Mouse (Mus musculus) kidney, embryonic 14.5 days (tissue): ENCODE data around the gene Abt1. TPM values are rescaled to one million over a fixed set of nuclear protein-coding genes. Genes with fewer than 3 reads are reported as not detected.
A peak's percentile ranks its signal among the peaks of the same experiment; 100 is the strongest.

ENCODE experiments used
- ATAC-seq: fragments of 200-750 bp; cut with Nextera tagmentation; 2 replicates; pipeline ENCODE4 v1.8.0; 2017; ENCODE audit warnings: moderate number of reproducible peaks, mild to moderate bottlenecking, moderate TSS enrichment, moderate library complexity; ENCODE audit not compliant: low FRiP score, low TSS enrichment
- H3K27ac ChIP-seq: fragments of 300-500 bp; sonication (generic); 2 replicates; pipeline ENCODE4 v1.5.1; 2014; ENCODE audit warnings: low read depth, mild to moderate bottlenecking, low read length, moderate library complexity, mixed read lengths
- H3K27me3 ChIP-seq: fragments of 300-500 bp; sonication (generic); 2 replicates; pipeline ENCODE4 v1.6.1; 2014; ENCODE audit warnings: mild to moderate bottlenecking, low read length; ENCODE audit not compliant: control insufficient read depth, insufficient read depth
- H3K36me3 ChIP-seq: fragments of 300-500 bp; sonication (generic); 2 replicates; pipeline ENCODE4 v1.6.1; 2014; ENCODE audit warnings: low read length, mixed read lengths; ENCODE audit not compliant: control insufficient read depth, insufficient read depth
- H3K4me1 ChIP-seq: fragments of 300-500 bp; sonication (generic); 2 replicates; pipeline ENCODE4 v1.6.1; 2014; ENCODE audit warnings: low read length, mixed read lengths; ENCODE audit not compliant: control insufficient read depth, insufficient read depth
- H3K4me2 ChIP-seq: fragments of 300-500 bp; sonication (generic); replicated peaks from 2 replicates; pipeline ENCODE4 v1.6.1; 2014; ENCODE audit warnings: low read depth, mild to moderate bottlenecking, low read length
- H3K4me3 ChIP-seq: fragments of 300-500 bp; sonication (generic); 2 replicates; pipeline ENCODE4 v1.5.1; 2014; ENCODE audit warnings: mild to moderate bottlenecking, low read length
- H3K9ac ChIP-seq: fragments of 300-500 bp; sonication (generic); 2 replicates; pipeline ENCODE4 v1.6.1; 2014; ENCODE audit warnings: low read depth, mild to moderate bottlenecking, low read length, moderate library complexity
- H3K9me3 ChIP-seq: fragments of 300-500 bp; sonication (generic); 2 replicates; pipeline ENCODE4 v1.6.1; 2016; ENCODE audit warnings: low read length; ENCODE audit not compliant: control insufficient read depth
- WGBS: fragments of 180-500 bp; shearing (Covaris S2); extraction: QIAGEN DNeasy Blood & Tissue Kit; methylation state at CpG from one replicate; pipeline ENCODE4 v1.1.7; 2014; 5-methylcytosine and 5-hydroxymethylcytosine counted together
- polyA plus RNA-seq: library from polyadenylated mRNA; unstranded; fragments of >200 nt; fragmentation: Nextera tagmentation; extraction: Ambion mirVana; gene quantifications from 2 replicates; pipeline ENCODE4 v1.2.1, GENCODE M21; 2014

Gene Abt1
- polyA plus RNA-seq, 1 experiment from 2014 or later, result 13.5 TPM

DNA sequence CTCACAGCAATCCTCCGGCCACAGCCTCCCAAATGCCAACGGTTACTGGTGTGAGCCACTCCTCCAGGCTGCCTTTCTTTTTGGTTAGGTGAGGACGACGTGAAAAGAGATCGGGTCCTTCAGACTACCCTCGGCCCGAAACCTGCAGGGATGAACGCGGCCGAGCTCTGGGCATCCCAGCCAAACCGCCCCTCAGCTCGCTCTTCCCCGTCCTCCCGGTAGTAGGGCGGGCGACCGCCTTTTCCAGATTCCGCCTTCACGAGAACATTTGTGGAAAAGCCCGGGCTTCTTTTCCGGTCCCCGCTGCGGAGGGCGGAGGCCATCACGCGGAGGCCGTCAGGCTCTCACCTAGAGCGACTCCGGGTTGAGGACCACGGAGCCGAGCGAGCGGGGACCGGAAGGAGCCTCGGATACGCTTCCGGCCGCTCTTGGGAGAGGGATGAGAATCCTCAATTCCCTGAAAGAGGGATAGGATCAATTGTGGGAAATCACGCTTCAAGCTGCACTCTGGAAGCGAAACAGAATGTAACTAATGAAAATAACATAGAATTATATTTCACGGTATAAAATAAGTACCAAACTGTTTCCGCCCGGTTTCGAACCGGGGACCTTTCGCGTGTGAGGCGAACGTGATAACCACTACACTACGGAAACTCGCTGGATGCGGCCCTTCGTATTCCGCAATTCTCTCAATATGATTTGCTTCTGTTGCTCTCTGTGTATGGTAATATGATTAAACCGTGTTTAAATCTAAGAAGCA lies 22.1 kb upstream of the Abt1 start:
- H3K9me3 ChIP-seq, result no peaks in the 10 kb centered on the region
- WGBS, result under 1% methylated on average over 55 of the region's 55 CpGs
- peak; percentile 93 for ATAC-seq

DNA sequence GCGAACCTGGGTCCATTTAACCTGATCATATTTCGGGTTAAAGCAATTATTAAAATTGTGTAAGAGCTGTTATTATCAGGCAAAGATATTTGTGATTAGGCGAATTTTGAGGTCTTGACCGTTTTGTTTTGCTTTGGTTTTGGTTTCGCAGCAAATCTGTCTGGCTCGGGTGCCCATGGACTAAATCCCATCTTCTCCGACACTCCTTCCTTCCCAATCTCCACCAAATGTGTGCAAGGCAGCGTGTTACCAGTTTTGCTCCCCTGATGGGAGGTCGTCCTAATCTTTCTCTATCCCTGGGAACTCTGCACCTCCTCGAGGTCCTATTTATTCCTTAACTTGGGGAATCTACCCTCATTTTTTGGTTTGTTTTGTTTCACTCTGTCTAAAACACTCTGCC lies 21.5 kb upstream of the Abt1 start:
- H3K4me1 ChIP-seq, result 0 out of 2 replicates have a peak, but pooled peaks cover 3% of the 10 kb centered on the region
- WGBS, result 3% methylated on average over 10 of the region's 10 CpGs
- H3K4me3 ChIP-seq, result peak overlapping the region; percentile 53
- H3K27me3 ChIP-seq, result no peaks in the 10 kb centered on the region
- H3K9me3 ChIP-seq, result no peaks in the 10 kb centered on the region
- peak overlapping the region; percentile 65 for H3K9ac ChIP-seq
- H3K36me3 ChIP-seq, result no peaks in the 10 kb centered on the region
- H3K4me2 ChIP-seq, result peak overlapping the region; percentile 68
- H3K27ac ChIP-seq, result peak overlapping the region; percentile 93
- peak; percentile 8; the same call in 1 of the 2 replicates for ATAC-seq

More for the DNA sequence above, 22.1 kb upstream of the Abt1 start:
- peak overlapping the region; percentile 93 for H3K27ac ChIP-seq
- 0 out of 2 replicates have a peak, but pooled peaks cover 3% of the 10 kb centered on the region for H3K4me1 ChIP-seq
- H3K36me3 ChIP-seq, result no peaks in the 10 kb centered on the region
- peak overlapping the region; percentile 53 for H3K4me3 ChIP-seq
- peak overlapping the region; percentile 65 for H3K9ac ChIP-seq
- peak overlapping the region; percentile 68 for H3K4me2 ChIP-seq
- no peaks in the 10 kb centered on the region for H3K27me3 ChIP-seq

DNA sequence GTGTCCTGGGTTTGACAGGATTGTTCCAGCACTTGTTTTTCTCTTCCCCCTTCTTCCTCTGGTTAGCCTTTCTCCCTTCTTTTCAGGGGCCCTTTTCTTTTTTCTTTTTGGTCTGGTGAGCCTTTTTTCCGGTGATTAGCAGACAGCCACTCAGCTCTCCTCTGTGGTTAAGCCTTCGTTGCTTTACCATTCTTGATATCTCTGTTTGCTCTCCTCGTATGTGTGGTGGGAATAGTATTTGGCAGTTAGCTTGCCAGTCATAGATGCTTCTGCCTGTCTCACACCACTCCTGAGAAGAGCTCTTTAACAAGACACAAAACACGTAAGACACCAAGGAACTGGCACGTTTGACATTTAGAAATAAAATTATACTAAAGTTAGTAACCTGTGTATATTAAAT lies 20.8 kb upstream of the Abt1 start:
- H3K4me2 ChIP-seq, result peak overlapping the region; percentile 68
- H3K27ac ChIP-seq, result no peak overlapping the region
- no peaks in the 10 kb centered on the region for H3K9me3 ChIP-seq
- H3K27me3 ChIP-seq, result no peaks in the 10 kb centered on the region
- H3K36me3 ChIP-seq, result no peaks in the 10 kb centered on the region
- H3K4me1 ChIP-seq, result 0 out of 2 replicates have a peak, but pooled peaks cover 3% of the 10 kb centered on the region
- peak overlapping the region; percentile 53; the same call in 1 of the 2 replicates for H3K4me3 ChIP-seq
- ATAC-seq, result no peak
- 77% methylated on average over 5 of the region's 5 CpGs for WGBS
- H3K9ac ChIP-seq, result no peak overlapping the region; the same call in 1 of the 2 replicates

DNA sequence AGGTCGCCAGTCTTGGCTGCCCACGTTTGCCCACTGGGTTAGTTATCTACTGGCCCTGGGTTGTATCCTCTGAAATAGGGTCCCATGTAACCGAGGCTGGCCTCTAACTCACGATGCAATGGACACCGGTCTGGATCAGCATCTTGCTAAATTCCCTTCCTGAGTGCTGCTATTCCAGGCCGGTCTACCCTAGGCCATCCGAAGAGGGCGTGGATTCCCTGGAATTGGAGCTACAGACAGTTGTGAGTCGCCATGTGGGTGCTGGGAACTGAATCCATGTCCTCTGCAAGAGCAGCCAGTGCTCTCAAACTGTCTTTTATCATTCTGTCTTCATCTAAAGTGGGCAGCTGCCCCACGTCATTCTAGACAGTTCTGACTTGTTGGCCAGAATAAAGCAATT lies 16.2 kb upstream of the Abt1 start:
- no peak overlapping the region for H3K27ac ChIP-seq
- no peak overlapping the region for H3K9ac ChIP-seq
- 0 out of 2 replicates have a peak, but pooled peaks cover 6% of the 10 kb centered on the region for H3K4me1 ChIP-seq
- no peaks in the 10 kb centered on the region for H3K27me3 ChIP-seq
- H3K4me3 ChIP-seq, result no peak overlapping the region
- no peak for ATAC-seq
- no peaks in the 10 kb centered on the region for H3K9me3 ChIP-seq
- 70% methylated on average over 10 of the region's 10 CpGs for WGBS
- H3K36me3 ChIP-seq, result no peaks in the 10 kb centered on the region
- H3K4me2 ChIP-seq, result no peak overlapping the region

DNA sequence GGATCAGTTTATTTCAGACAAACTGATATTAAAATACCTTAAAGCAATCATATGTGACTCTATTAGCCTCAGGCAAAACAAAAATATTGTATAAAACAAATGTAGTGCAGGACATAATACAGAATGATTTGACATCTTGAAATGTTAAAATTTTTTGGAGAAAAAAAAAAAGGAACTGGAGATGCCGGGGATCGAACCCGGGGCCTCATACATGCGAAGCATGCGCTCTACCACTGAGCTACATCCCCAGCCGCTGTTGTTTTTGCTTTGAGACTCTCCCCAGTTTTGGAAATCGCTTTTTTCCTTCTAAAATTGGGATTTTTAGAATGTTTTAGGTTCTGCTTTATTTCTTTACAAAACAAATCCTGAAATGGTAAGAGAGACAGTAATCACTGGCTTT lies 14.9 kb upstream of the Abt1 start:
- under 1% methylated on average over 7 of the region's 7 CpGs for WGBS
- H3K4me3 ChIP-seq, result peak overlapping the region; percentile 48
- H3K9ac ChIP-seq, result peak overlapping the region; percentile 28; the same call in 1 of the 2 replicates
- H3K36me3 ChIP-seq, result no peaks in the 10 kb centered on the region
- H3K27ac ChIP-seq, result no peak overlapping the region
- 0 out of 2 replicates have a peak, but pooled peaks cover 11% of the 10 kb centered on the region for H3K4me1 ChIP-seq
- peak; percentile 44; the same call in 1 of the 2 replicates for ATAC-seq
- peak overlapping the region; percentile 47 for H3K4me2 ChIP-seq
- H3K27me3 ChIP-seq, result no peaks in the 10 kb centered on the region
- H3K9me3 ChIP-seq, result no peaks in the 10 kb centered on the region

DNA sequence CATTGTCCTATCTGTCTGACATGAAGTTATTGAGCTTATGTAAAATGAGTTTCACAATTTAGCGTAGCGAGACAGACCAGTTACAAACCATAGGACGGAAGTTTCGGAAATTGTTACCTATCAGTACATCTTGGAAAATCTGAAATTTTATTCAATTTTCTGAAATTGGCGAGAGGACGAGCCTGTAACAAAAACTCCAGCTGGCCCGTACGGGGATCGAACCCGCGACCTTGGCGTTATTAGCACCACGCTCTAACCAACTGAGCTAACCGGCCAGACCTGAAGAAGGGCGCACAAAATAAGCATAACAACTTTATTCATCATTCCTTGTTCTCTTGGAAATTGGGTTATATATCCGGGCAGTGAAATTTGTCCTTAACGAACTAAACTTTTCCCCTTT lies 14.2 kb upstream of the Abt1 start:
- Histone ChIP-seq H3K4me3 (peak overlapping the region; percentile 48), H3K9me3 (no peaks in the 10 kb centered on the region), H3K4me1 (0 out of 2 replicates have a peak, but pooled peaks cover 14% of the 10 kb centered on the region), H3K4me2 (peak overlapping the region; percentile 47), H3K27me3 (no peaks in the 10 kb centered on the region), H3K36me3 (no peaks in the 10 kb centered on the region), H3K9ac (peak overlapping the region; percentile 50; the same call in 1 of the 2 replicates), H3K27ac (peak overlapping the region; percentile 3; the same call in 1 of the 2 replicates)
- ATAC-seq, result peak; percentile 82
- under 1% methylated on average over 17 of the region's 17 CpGs for WGBS

DNA sequence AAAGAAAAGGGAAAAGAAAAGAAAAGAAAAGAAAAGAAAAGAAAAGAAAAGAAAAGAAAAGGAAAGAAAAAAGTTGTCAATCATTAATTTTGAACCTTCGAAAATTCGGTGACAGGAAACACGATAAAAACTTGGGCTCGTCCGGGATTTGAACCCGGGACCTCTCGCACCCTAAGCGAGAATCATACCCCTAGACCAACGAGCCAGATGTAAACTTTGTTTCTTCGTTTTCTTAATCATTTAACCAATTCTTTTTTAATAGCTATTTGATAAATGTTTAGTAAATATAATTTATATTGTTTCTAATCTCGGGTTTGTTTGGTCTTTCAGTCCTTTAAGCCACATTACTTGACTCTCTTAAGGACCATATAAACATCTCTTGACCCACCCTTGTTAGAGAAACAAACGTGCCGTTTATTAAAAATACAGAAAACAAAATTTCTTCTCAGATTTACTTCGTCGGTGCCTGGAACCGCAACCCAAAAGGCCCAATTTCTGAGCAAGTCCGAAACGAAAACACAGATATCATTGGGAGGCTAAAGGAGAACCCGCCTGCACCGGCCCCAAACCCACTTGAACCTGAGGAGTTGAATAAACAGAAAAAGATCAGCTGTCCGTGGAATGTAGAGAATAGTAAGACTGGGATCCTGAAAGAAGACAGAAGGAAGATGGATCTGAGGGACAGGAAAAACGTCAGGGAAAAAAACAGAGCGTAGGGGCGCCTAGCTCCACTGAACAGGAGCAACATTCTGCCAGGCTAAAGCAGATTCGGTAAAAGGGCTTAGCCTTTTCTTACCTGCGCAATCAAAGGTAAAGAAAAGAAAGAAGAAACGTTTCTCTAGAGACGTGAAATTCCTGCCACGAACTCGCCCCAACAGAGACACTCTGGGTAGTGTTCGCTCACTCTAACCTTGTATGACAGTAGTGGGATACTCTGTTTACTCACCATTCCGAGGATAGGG lies 13.5 kb upstream of the Abt1 start:
- Histone ChIP-seq H3K9ac (peak overlapping the region; percentile 50), H3K4me3 (peak overlapping the region; percentile 48), H3K27ac (peak overlapping the region; percentile 3; the same call in 1 of the 2 replicates), H3K4me1 (0 out of 2 replicates have a peak, but pooled peaks cover 14% of the 10 kb centered on the region), H3K9me3 (no peaks in the 10 kb centered on the region), H3K27me3 (no peaks in the 10 kb centered on the region), H3K4me2 (peak overlapping the region; percentile 47), H3K36me3 (no peaks in the 10 kb centered on the region)
- WGBS, result under 1% methylated on average over 32 of the region's 32 CpGs
- ATAC-seq, result 0 out of 2 replicates have a peak, but pooled peaks have one; percentile 30

DNA sequence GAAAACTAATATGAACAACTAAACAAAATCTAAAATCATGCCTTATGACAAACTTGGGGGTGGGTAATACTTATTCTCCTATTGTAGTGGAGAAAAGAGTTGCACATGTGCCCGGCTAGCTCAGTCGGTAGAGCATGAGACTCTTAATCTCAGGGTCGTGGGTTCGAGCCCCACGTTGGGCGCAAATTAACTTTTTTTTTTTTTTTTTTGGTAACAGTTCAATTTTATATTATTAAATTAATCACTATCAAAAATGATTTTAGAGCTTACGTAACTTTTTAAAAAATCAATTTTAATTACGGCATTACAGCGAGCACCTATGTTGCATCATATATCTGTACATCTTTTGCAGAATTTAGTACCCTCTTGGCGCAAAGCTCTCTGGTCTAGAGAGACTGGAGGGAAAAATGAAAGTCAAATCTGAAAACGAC lies 12.6 kb upstream of the Abt1 start:
- no peaks in the 10 kb centered on the region for H3K27me3 ChIP-seq
- H3K9me3 ChIP-seq, result no peaks in the 10 kb centered on the region
- 1% methylated on average over 11 of the region's 11 CpGs for WGBS
- H3K27ac ChIP-seq, result no peak overlapping the region
- 0 out of 2 replicates have a peak, but pooled peaks cover 14% of the 10 kb centered on the region for H3K4me1 ChIP-seq
- H3K9ac ChIP-seq, result no peak overlapping the region
- no peak for ATAC-seq
- peak overlapping the region; percentile 47 for H3K4me3 ChIP-seq
- H3K36me3 ChIP-seq, result no peaks in the 10 kb centered on the region
- H3K4me2 ChIP-seq, result peak overlapping the region; percentile 58
